Mouse (Mus musculus) testis, adult 2 months (tissue): ENCODE measurements around the gene Slco3a1. TPM values are rescaled to one million over a fixed set of nuclear protein-coding genes. Genes with fewer than 3 reads are reported as not detected.
"Not testable (repeated sequence)": the region's sequence is repeated elsewhere in the genome, so short reads cannot be mapped to it uniquely, and the experiment has no call there.

Source experiments
- H3K27ac ChIP-seq: fragments of 200-500 bp; 2 replicates; pipeline ENCODE4 v1.5.1; 2012; ENCODE audit warnings: low read depth, low read length; ENCODE audit not compliant: control insufficient read depth, insufficient read depth
- H3K27me3 ChIP-seq: fragments of 200-500 bp; 2 replicates; pipeline ENCODE4 v1.6.1; 2012; ENCODE audit warnings: mild to moderate bottlenecking, low read length, moderate library complexity; ENCODE audit not compliant: control insufficient read depth, insufficient read depth
- H3K36me3 ChIP-seq: fragments of 200-500 bp; 2 replicates; pipeline ENCODE4 v1.6.1; 2012; ENCODE audit warnings: mild to moderate bottlenecking, low read length; ENCODE audit not compliant: control insufficient read depth, insufficient read depth
- H3K4me1 ChIP-seq: fragments of 200-500 bp; 2 replicates; pipeline ENCODE4 v1.6.1; 2012; ENCODE audit warnings: low read length; ENCODE audit not compliant: control insufficient read depth, insufficient read depth
- H3K4me3 ChIP-seq: fragments of 200-500 bp; 2 replicates; pipeline ENCODE4 v1.5.1; 2012; ENCODE audit warnings: low read depth, mild to moderate bottlenecking, low read length, moderate library complexity, mixed read lengths; ENCODE audit not compliant: control insufficient read depth
- CTCF ChIP-seq: fragments of 200-500 bp; IDR thresholded peaks from 2 replicates; pipeline ENCODE4 v1.5.1; 2012; ENCODE audit warnings: low read depth, mild to moderate bottlenecking, inconsistent platforms, low read length, moderate library complexity; ENCODE audit not compliant: control insufficient read depth, insufficient read depth, insufficient replicate concordance
- POLR2A ChIP-seq: fragments of 200-500 bp; IDR thresholded peaks from 2 replicates; pipeline ENCODE4 v1.6.1; 2012; ENCODE audit warnings: low read depth, mild to moderate bottlenecking, inconsistent platforms, low read length, moderate library complexity; ENCODE audit not compliant: control insufficient read depth
- polyA plus RNA-seq: library from polyadenylated mRNA; depleted of rRNA; stranded (reverse); fragments of >200 nt; gene quantifications from 2 replicates; pipeline ENCODE4 v1.2.3, GENCODE M21; 2012

Slco3a1 gene
- polyA plus RNA-seq, 1 experiment, result 67.7 TPM

GRCm38 (mm10) chr7:74413738-74414716, 140.6 kb downstream of the Slco3a1 start:
- Histone ChIP-seq H3K4me1 (no peaks in the 10 kb centered on the region), H3K27ac (no peak overlapping the region), H3K27me3 (no peaks in the 10 kb centered on the region), H3K4me3 (no peak overlapping the region), H3K36me3 (no peaks in the 10 kb centered on the region)
- TF ChIP-seq CTCF, result no peak
- TF ChIP-seq POLR2A, result no peak

- Histone ChIP-seq H3K4me3 (no peak overlapping the region), H3K36me3 (no peaks in the 10 kb centered on the region), H3K27me3 (no peaks in the 10 kb centered on the region), H3K4me1 (no peaks in the 10 kb centered on the region), H3K27ac (no peak overlapping the region)
- TF ChIP-seq CTCF (no peak), POLR2A (no peak)
These were observed 145.8 kb downstream of the Slco3a1 start for GRCm38 (mm10) chr7:74408601-74409323.

- H3K36me3 ChIP-seq, H3K4me1 ChIP-seq, H3K27me3 ChIP-seq, H3K4me3 ChIP-seq, H3K27ac ChIP-seq: not testable (repeated sequence)
These were observed 146.7 kb downstream of the Slco3a1 start for GRCm38 (mm10) chr7:74407851-74408250.

- no peak overlapping the region for H3K4me3 ChIP-seq
- no peak overlapping the region for H3K27ac ChIP-seq
- no peaks in the 10 kb centered on the region for H3K27me3 ChIP-seq
- H3K36me3 ChIP-seq, result no peaks in the 10 kb centered on the region
- H3K4me1 ChIP-seq, result no peaks in the 10 kb centered on the region
- TF ChIP-seq POLR2A (no peak), CTCF (no peak)
These were observed 154.9 kb downstream of the Slco3a1 start for GRCm38 (mm10) chr7:74399729-74400128.

- Histone ChIP-seq H3K27ac (no peak overlapping the region), H3K27me3 (no peaks in the 10 kb centered on the region), H3K4me3 (no peak overlapping the region), H3K36me3 (no peaks in the 10 kb centered on the region), H3K4me1 (no peaks in the 10 kb centered on the region)
- TF ChIP-seq CTCF (no peak), POLR2A (no peak)
These were observed 155.4 kb downstream of the Slco3a1 start for GRCm38 (mm10) chr7:74399154-74399553.

GRCm38 (mm10) chr7:74398326-74398725, 156.3 kb downstream of the Slco3a1 start:
- Histone ChIP-seq H3K36me3 (no peaks in the 10 kb centered on the region), H3K27ac (no peak overlapping the region), H3K4me3 (no peak overlapping the region), H3K27me3 (no peaks in the 10 kb centered on the region), H3K4me1 (no peaks in the 10 kb centered on the region)
- TF ChIP-seq POLR2A (no peak), CTCF (no peak)

- H3K4me1 ChIP-seq, result no peaks in the 10 kb centered on the region
- no peaks in the 10 kb centered on the region for H3K36me3 ChIP-seq
- no peaks in the 10 kb centered on the region for H3K27me3 ChIP-seq
- TF ChIP-seq CTCF (no peak), POLR2A (no peak)
- H3K27ac ChIP-seq, result no peak overlapping the region
- H3K4me3 ChIP-seq, result no peak overlapping the region
These were observed 163.1 kb downstream of the Slco3a1 start for GRCm38 (mm10) chr7:74391451-74391873.
